In the genomic region with DNA sequence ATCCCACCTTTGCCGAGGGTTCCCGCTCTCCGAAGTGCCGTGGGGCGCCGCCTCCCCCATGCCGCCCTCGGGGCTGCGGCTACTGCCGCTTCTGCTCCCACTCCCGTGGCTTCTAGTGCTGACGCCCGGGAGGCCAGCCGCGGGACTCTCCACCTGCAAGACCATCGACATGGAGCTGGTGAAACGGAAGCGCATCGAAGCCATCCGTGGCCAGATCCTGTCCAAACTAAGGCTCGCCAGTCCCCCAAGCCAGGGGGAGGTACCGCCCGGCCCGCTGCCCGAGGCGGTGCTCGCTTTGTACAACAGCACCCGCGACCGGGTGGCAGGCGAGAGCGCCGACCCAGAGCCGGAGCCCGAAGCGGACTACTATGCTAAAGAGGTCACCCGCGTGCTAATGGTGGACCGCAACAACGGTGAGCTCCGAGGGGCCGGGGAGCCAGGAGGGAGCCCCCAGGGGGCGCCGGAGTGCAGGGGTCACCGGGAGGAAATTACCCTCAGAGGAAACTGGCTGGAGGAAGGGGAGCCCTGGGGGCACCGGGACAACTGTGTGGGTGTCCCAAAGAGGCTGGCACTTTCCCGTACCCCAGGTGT, we compare ENCODE assay signal across 9 mouse cellular contexts. TPM values are rescaled to one million over a fixed set of nuclear protein-coding genes. Genes with fewer than 3 reads are reported as not detected.
A peak's percentile ranks its signal among the peaks of the same experiment; 100 is the strongest.
DNase-seq lines count a peak whose midpoint lies in the region; ATAC-seq and TF ChIP-seq lines count a peak whose summit lies in the region.
"Had no signal": no experiment of that assay in that cellular context is flagged by ENCODE, and none has a peak within 500 bp of the region (broad histone marks: within the 10 kb centered on the region; RNA-seq: fewer than 3 reads in every experiment).

No protein-coding gene starts in this region.

- H3K27ac ChIP-seq in intestine, embryonic 16.5 days (ENCODE audit: low read length) = peak overlapping the region; percentile 77
- peak overlapping the region; percentile 92 for H3K27ac ChIP-seq in lung, embryonic 15.5 days

- peak; percentile 24 for TF ChIP-seq CTCF in E14TG2a.4 (conservative IDR thresholded peaks at IDR 0.05; ENCODE audit: low read length)

- peaks cover 68% of the 10 kb centered on the region for H3K4me1 ChIP-seq in E14TG2a.4 (replicated peaks; ENCODE audit: low read depth, low read length)
- H3K4me1 ChIP-seq in intestine, embryonic 16.5 days (ENCODE audit: control insufficient read depth, insufficient read depth, low read length) = peaks cover 27% of the 10 kb centered on the region
- H3K4me1 ChIP-seq in lung, embryonic 15.5 days = peaks cover 35% of the 10 kb centered on the region

- peaks cover 5% of the 10 kb centered on the region; the same call in 1 of the 2 replicates for H3K36me3 ChIP-seq in E14TG2a.4 (ENCODE audit: insufficient read depth, low read length)
- H3K36me3 ChIP-seq in intestine, embryonic 16.5 days (ENCODE audit: control insufficient read depth, insufficient read depth, low read length) = no peaks in the 10 kb centered on the region
- H3K36me3 ChIP-seq in lung, embryonic 15.5 days = no peaks in the 10 kb centered on the region

- H3K27me3 ChIP-seq in E14TG2a.4 (ENCODE audit: insufficient read depth, low read length) = peaks cover 74% of the 10 kb centered on the region
- no peaks in the 10 kb centered on the region; the same call in 1 of the 2 replicates for H3K27me3 ChIP-seq in intestine, embryonic 16.5 days (replicated peaks; ENCODE audit: control insufficient read depth, insufficient read depth, low read length)
- peaks cover 26% of the 10 kb centered on the region for H3K27me3 ChIP-seq in lung, embryonic 15.5 days

- peak; percentile 78 for DNase-seq in adrenal gland, postnatal 14 days
- DNase-seq in gastrocnemius, postnatal 14 days = peak; percentile 52
- DNase-seq in spleen, adult 12 weeks (ENCODE audit: low spot score) = peak; percentile 53
- DNase-seq in right cerebral cortex, postnatal 14 days = no peak
- no peak for DNase-seq in cerebellum, adult 11-12 months

- peak; percentile 1; the same call in 1 of the 2 replicates for ATAC-seq in intestine, embryonic 16.5 days
- ATAC-seq in lung, embryonic 15.5 days (ENCODE audit: borderline replicate concordance, extremely low read depth, low FRiP score, low TSS enrichment) = no peak

- H3K4me3 ChIP-seq in E14TG2a.4 (replicated peaks; ENCODE audit: low read length) = peak overlapping the region; percentile 83
- H3K4me3 ChIP-seq in intestine, embryonic 16.5 days (ENCODE audit: low read length) = peak overlapping the region; percentile 75
- peak overlapping the region; percentile 72 for H3K4me3 ChIP-seq in lung, embryonic 15.5 days

- intact Hi-C loops in gastrocnemius, postnatal 14 days (cut with DNase I; ENCODE audit: low total_unique reads) = no loop called here

- H3K9me3 ChIP-seq in E14TG2a.4 (ENCODE audit: low read length) = peaks cover 4% of the 10 kb centered on the region
- no peaks in the 10 kb centered on the region for H3K9me3 ChIP-seq in intestine, embryonic 16.5 days (ENCODE audit: control insufficient read depth, low read length)
- no peaks in the 10 kb centered on the region for H3K9me3 ChIP-seq in lung, embryonic 15.5 days

- under 1% methylated on average over 47 of the region's 47 CpGs for WGBS in intestine, embryonic 16.5 days
- 1% methylated on average over 47 of the region's 47 CpGs for WGBS in lung, embryonic 15.5 days

- H3K9ac ChIP-seq in intestine, embryonic 16.5 days (ENCODE audit: low read depth, low read length) = peak overlapping the region; percentile 90
- peak overlapping the region; percentile 69 for H3K9ac ChIP-seq in lung, embryonic 15.5 days

- peak overlapping the region; percentile 99 for H3K4me2 ChIP-seq in intestine, embryonic 16.5 days (ENCODE audit: low read depth, low read length)
- peak overlapping the region; percentile 95 for H3K4me2 ChIP-seq in lung, embryonic 15.5 days

RNA-seq across cellular contexts. Expression of a gene that starts 1.1 kb away (rescaled TPM):
- total RNA-seq in adrenal gland, postnatal 14 days (2021) = 52.7 and 68.0 TPM in 2 replicates
- total RNA-seq in gastrocnemius, postnatal 14 days (2021) = 10 to 100 TPM; 13.8 to 14.4 TPM
- 1.4 and 1.8 TPM in 2 replicates for polyA plus RNA-seq in intestine, embryonic 16.5 days (2015; fragmentation: Nextera tagmentation; extraction: Ambion mirVana)
- polyA plus RNA-seq in lung, embryonic 15.5 days (2015; fragmentation: Nextera tagmentation; extraction: Ambion mirVana) = 2.9 and 3.5 TPM in 2 replicates

RNA-seq across cellular contexts. Expression of a gene that starts 7.3 kb away (rescaled TPM):
- 17.8 TPM in 2 replicates for total RNA-seq in adrenal gland, postnatal 14 days (2021)
- 10 to 100 TPM in 1 of 2 experiments, 1 to 10 TPM in 1; 9.7 to 11.3 TPM for total RNA-seq in gastrocnemius, postnatal 14 days (2021)
- 21.4 and 22.5 TPM in 2 replicates for polyA plus RNA-seq in intestine, embryonic 16.5 days (2015; fragmentation: Nextera tagmentation; extraction: Ambion mirVana)
- 26.8 and 30.9 TPM in 2 replicates for polyA plus RNA-seq in lung, embryonic 15.5 days (2015; fragmentation: Nextera tagmentation; extraction: Ambion mirVana)

RNA-seq across cellular contexts. Expression of a gene that starts 12.9 kb away (rescaled TPM):
- total RNA-seq in adrenal gland, postnatal 14 days (2021) = 0.78 and 0.86 TPM in 2 replicates
- total RNA-seq in gastrocnemius, postnatal 14 days (2021) = under 1 TPM in 1 of 2 experiments, not detected in 1; 0.35 TPM
- polyA plus RNA-seq in intestine, embryonic 16.5 days (2015; fragmentation: Nextera tagmentation; extraction: Ambion mirVana) = 1.6 and 2.1 TPM in 2 replicates
- 2.1 and 2.6 TPM in 2 replicates for polyA plus RNA-seq in lung, embryonic 15.5 days (2015; fragmentation: Nextera tagmentation; extraction: Ambion mirVana)
- total RNA-seq: gastrocnemius, postnatal 36 days had no signal

RNA-seq across cellular contexts. Expression of a gene that starts 28.9 kb away (rescaled TPM):
- 43.3 and 53.2 TPM in 2 replicates for total RNA-seq in adrenal gland, postnatal 14 days (2021)
- total RNA-seq in gastrocnemius, postnatal 14 days (2021) = 10 to 100 TPM; 21.3 to 21.6 TPM
- polyA plus RNA-seq in intestine, embryonic 16.5 days (2015; fragmentation: Nextera tagmentation; extraction: Ambion mirVana) = 82.6 and 87.2 TPM in 2 replicates
- polyA plus RNA-seq in lung, embryonic 15.5 days (2015; fragmentation: Nextera tagmentation; extraction: Ambion mirVana) = 75.7 and 78.7 TPM in 2 replicates

RNA-seq across cellular contexts. Expression of a gene that starts 29.1 kb away (rescaled TPM):
- 255 and 258 TPM in 2 replicates for total RNA-seq in adrenal gland, postnatal 14 days (2021)
- 10 to 100 TPM; 58.0 to 78.3 TPM for total RNA-seq in gastrocnemius, postnatal 14 days (2021)
- polyA plus RNA-seq in intestine, embryonic 16.5 days (2015; fragmentation: Nextera tagmentation; extraction: Ambion mirVana) = 49.3 and 50.9 TPM in 2 replicates
- polyA plus RNA-seq in lung, embryonic 15.5 days (2015; fragmentation: Nextera tagmentation; extraction: Ambion mirVana) = 55.9 and 57.0 TPM in 2 replicates

Comparison
In these comparisons a context has a peak if more than half of its experiments do, and no peak if none do; other contexts are left out.
1. DNase-seq: peak in adrenal gland, postnatal 14 days (single experiment), gastrocnemius, postnatal 14 days (single experiment) and spleen, adult 12 weeks (single experiment); none in right cerebral cortex, postnatal 14 days (single experiment) and cerebellum, adult 11-12 months (single experiment).
2. Peak in every context shown above with its lines, with median percentiles within 50 percentile points of each other: H3K4me3 ChIP-seq.